Mouse (Mus musculus) MEL (cell line): ENCODE data around the gene C130032M10Rik. TPM values are rescaled to one million over a fixed set of nuclear protein-coding genes. Genes with fewer than 3 reads are reported as not detected.

ENCODE experiments used
- DNase-seq: peaks from one replicate; pipeline ENCODE4 v3.0.0; 2011; ENCODE audit warnings: low read depth, low spot score
- H3K27ac ChIP-seq: 2 replicates; pipeline ENCODE4 v1.5.1; 2012; ENCODE audit warnings: low read depth, mild to moderate bottlenecking, control low read depth, low read length, moderate library complexity; ENCODE audit not compliant: control insufficient read depth
- H3K27me3 ChIP-seq, 2 experiments: fragments of 150-350 bp in 1 of 2; sonication (generic) in 1 of 2; 2 replicates each; pipeline ENCODE4 v1.6.1; 2012; ENCODE audit warnings: low read length in 2 of 2, mild to moderate bottlenecking in 2 of 2, improper control_type of control experiment in 1 of 2, moderate library complexity in 1 of 2; ENCODE audit not compliant: insufficient read depth in 2 of 2, control insufficient read depth in 1 of 2
- H3K36me3 ChIP-seq, 2 experiments: 2 replicates each; pipeline ENCODE4 v1.6.1; 2012 to 2014; ENCODE audit warnings: low read length in 2 of 2, improper control_type of control experiment in 1 of 2, inconsistent platforms in 1 of 2, mild to moderate bottlenecking in 1 of 2; ENCODE audit not compliant: insufficient read depth in 2 of 2, control insufficient read depth in 1 of 2
- H3K4me1 ChIP-seq, 2 experiments: fragments of 150-350 bp in 1 of 2; sonication (generic) in 1 of 2; 2 replicates each; pipeline ENCODE4 v1.6.1; 2012; ENCODE audit warnings: low read length in 2 of 2, improper control_type of control experiment in 1 of 2, mild to moderate bottlenecking in 1 of 2; ENCODE audit not compliant: insufficient read depth in 2 of 2, control insufficient read depth in 1 of 2
- H3K4me3 ChIP-seq, 2 experiments: fragments of 150-350 bp in 1 of 2; sonication (generic) in 1 of 2; 2 replicates each; pipeline ENCODE4 v1.5.1; 2012; ENCODE audit warnings: low read depth in 2 of 2, low read length in 2 of 2, mild to moderate bottlenecking in 2 of 2, moderate library complexity in 2 of 2, control low read depth in 1 of 2, improper control_type of control experiment in 1 of 2; ENCODE audit not compliant: control insufficient read depth in 1 of 2, insufficient read depth in 1 of 2
- H3K79me2 ChIP-seq: 2 replicates; pipeline ENCODE4 v1.6.1; 2012; ENCODE audit warnings: mild to moderate bottlenecking, low read length, moderate library complexity; ENCODE audit not compliant: control insufficient read depth, poor library complexity, insufficient read depth
- H3K9ac ChIP-seq: 2 replicates; pipeline ENCODE4 v1.6.1; 2012; ENCODE audit warnings: low read depth, mild to moderate bottlenecking, control low read depth, low read length, moderate library complexity; ENCODE audit not compliant: control insufficient read depth, poor library complexity, severe bottlenecking
- H3K9me3 ChIP-seq: fragments of 150-350 bp; sonication (generic); replicated peaks from 2 replicates; pipeline ENCODE4 v1.6.1; 2012; ENCODE audit warnings: mild to moderate bottlenecking, low read length, improper control_type of control experiment, moderate library complexity; ENCODE audit not compliant: insufficient read depth
- BHLHE40 ChIP-seq: IDR thresholded peaks from 2 replicates; pipeline ENCODE4 v1.6.1; 2012; ENCODE audit warnings: low read depth, mild to moderate bottlenecking, inconsistent platforms, low read length, improper control_type of control experiment, borderline replicate concordance
- CHD2 ChIP-seq: IDR thresholded peaks from 2 replicates; pipeline ENCODE4 v1.6.1; 2011; ENCODE audit warnings: low read length, improper control_type of control experiment
- ELF1 ChIP-seq: IDR thresholded peaks from 2 replicates; pipeline ENCODE4 v1.6.1; 2014; ENCODE audit warnings: low read depth, mild to moderate bottlenecking, inconsistent platforms, low read length, improper control_type of control experiment, moderate library complexity
- GABPA ChIP-seq: IDR thresholded peaks from 2 replicates; pipeline ENCODE4 v1.6.1; 2012; ENCODE audit warnings: low read depth, mild to moderate bottlenecking, inconsistent platforms, low read length, improper control_type of control experiment, moderate library complexity
- GATA1 ChIP-seq: IDR thresholded peaks from 2 replicates; pipeline ENCODE4 v1.6.1; 2011; ENCODE audit warnings: low read depth, low read length, improper control_type of control experiment
- HCFC1 ChIP-seq: IDR thresholded peaks from 2 replicates; pipeline ENCODE4 v1.6.1; 2012; ENCODE audit warnings: low read depth, mild to moderate bottlenecking, inconsistent platforms, low read length, improper control_type of control experiment, moderate library complexity
- JUND ChIP-seq: IDR thresholded peaks from 2 replicates; pipeline ENCODE4 v1.6.1; 2011; ENCODE audit warnings: low read depth, mild to moderate bottlenecking, improper control_type of control experiment, low read length
- POLR2A ChIP-seq, 2 experiments: IDR thresholded peaks; 2 replicates each; pipeline ENCODE4 v1.6.1; 2011 to 2012; ENCODE audit warnings: low read length in 2 of 2, mild to moderate bottlenecking in 2 of 2, control low read depth in 1 of 2, improper control_type of control experiment in 1 of 2, low read depth in 1 of 2, moderate library complexity in 1 of 2; ENCODE audit not compliant: control insufficient read depth in 1 of 2, insufficient read depth in 1 of 2, poor library complexity in 1 of 2
- POLR2AphosphoS2 ChIP-seq: IDR thresholded peaks from 2 replicates; pipeline ENCODE4 v1.6.1; 2011; ENCODE audit warnings: low read length, improper control_type of control experiment
- RAD21 ChIP-seq: IDR thresholded peaks from 2 replicates; pipeline ENCODE4 v1.6.1; 2011; ENCODE audit warnings: mild to moderate bottlenecking, low read depth, low read length, improper control_type of control experiment
- SIN3A ChIP-seq: IDR thresholded peaks from 2 replicates; pipeline ENCODE4 v1.6.1; 2012; ENCODE audit warnings: low read length, improper control_type of control experiment, inconsistent platforms
- TAL1 ChIP-seq: IDR thresholded peaks from 2 replicates; pipeline ENCODE4 v1.6.1; 2012; ENCODE audit warnings: mild to moderate bottlenecking, inconsistent platforms, low read length, moderate library complexity, mixed read lengths
- UBTF ChIP-seq: IDR thresholded peaks from 2 replicates; pipeline ENCODE4 v1.6.1; 2012; ENCODE audit warnings: low read depth, mild to moderate bottlenecking, inconsistent platforms, low read length, improper control_type of control experiment, moderate library complexity, borderline replicate concordance; ENCODE audit not compliant: insufficient read depth
- USF1 ChIP-seq: IDR thresholded peaks from 2 replicates; pipeline ENCODE4 v1.6.1; 2014; ENCODE audit warnings: low read depth, mild to moderate bottlenecking, inconsistent platforms, low read length, improper control_type of control experiment, moderate library complexity
- ZKSCAN1 ChIP-seq: IDR thresholded peaks from 2 replicates; pipeline ENCODE4 v1.6.1; 2012; ENCODE audit warnings: low read depth, mild to moderate bottlenecking, inconsistent platforms, low read length, improper control_type of control experiment, moderate library complexity
- ZMIZ1 ChIP-seq: IDR thresholded peaks from 2 replicates; pipeline ENCODE4 v1.6.1; 2012; ENCODE audit warnings: low read depth, mild to moderate bottlenecking, inconsistent platforms, low read length, improper control_type of control experiment, moderate library complexity
- ZNF384 ChIP-seq: IDR thresholded peaks from 2 replicates; pipeline ENCODE4 v1.6.1; 2012; ENCODE audit warnings: low read depth, mild to moderate bottlenecking, inconsistent platforms, low read length, improper control_type of control experiment
- polyA plus RNA-seq, 2 experiments: library from polyadenylated mRNA; stranded (reverse) in 1 of 2; unstranded in 1 of 2; fragments of >175 nt in 1 of 2; fragments of >200 nt in 1 of 2; gene quantifications; 2 replicates each; pipeline versions ENCODE4 v1.2.1 to v1.2.4; 2012; ENCODE audit warnings: low replicate concordance in 2 of 2, low read depth in 1 of 2; ENCODE audit not compliant: insufficient read length in 2 of 2, insufficient read depth in 1 of 2, missing spikeins in 1 of 2
- total RNA-seq: library from RNA; depleted of rRNA; stranded (reverse); fragments of 300-350 nt; gene quantifications from 2 replicates; pipeline ENCODE4 v1.2.3, GENCODE M21; 2012

Gene C130032M10Rik
- total and polyA plus RNA-seq, 3 experiments, result not detected

GRCm38 (mm10) chr9:114536628-114537027, 21.1 kb downstream of the C130032M10Rik start:
- TF ChIP-seq CHD2 (no peak), USF1 (no peak), GATA1 (no peak)
- Histone ChIP-seq H3K36me3 (no peaks in the 10 kb centered on the region), H3K4me1 (no peaks in the 10 kb centered on the region), H3K27ac (no peak overlapping the region), H3K27me3 (no peaks in the 10 kb centered on the region; a peak in 1 of 4 replicates), H3K4me3 (no peak overlapping the region), H3K9me3 (no peaks in the 10 kb centered on the region), H3K9ac (no peak overlapping the region), H3K79me2 (no peaks in the 10 kb centered on the region)
- no peak for DNase-seq

- no peaks in the 10 kb centered on the region; a peak in 1 of 4 replicates for H3K27me3 ChIP-seq
- DNase-seq, result no peak
- no peak overlapping the region for H3K9ac ChIP-seq
- no peak overlapping the region for H3K27ac ChIP-seq
- no peak for TF ChIP-seq SIN3A
- TF ChIP-seq POLR2A (IDR thresholded peaks at IDR 0.05; ENCODE audit: control insufficient read depth in 1 of 2, insufficient read depth in 1 of 2, low read depth in 1 of 2, low read length in 2 of 2, poor library complexity in 1 of 2), result no peak
- no peak for TF ChIP-seq ZKSCAN1
- TF ChIP-seq TAL1, result no peak
- TF ChIP-seq BHLHE40, result no peak
- no peak for TF ChIP-seq RAD21
- TF ChIP-seq POLR2AphosphoS2, result no peak
- TF ChIP-seq JUND, result no peak
- no peak for TF ChIP-seq ELF1
- TF ChIP-seq HCFC1, result no peak
- TF ChIP-seq ZMIZ1, result no peak
- TF ChIP-seq GABPA, result no peak
- TF ChIP-seq UBTF, result no peak
- TF ChIP-seq ZNF384, result no peak
- H3K4me3 ChIP-seq, result no peak overlapping the region
- no peaks in the 10 kb centered on the region for H3K9me3 ChIP-seq
- no peaks in the 10 kb centered on the region for H3K4me1 ChIP-seq
- H3K79me2 ChIP-seq, result no peaks in the 10 kb centered on the region
- H3K36me3 ChIP-seq, result no peaks in the 10 kb centered on the region
Observed at GRCm38 (mm10) chr9:114538996-114539563, 23.6 kb downstream of the C130032M10Rik start.
